Mouse (Mus musculus) layer of hippocampus, adult 11-12 months (tissue): ENCODE results near the gene Myl6b.
"Not testable (repeated sequence)": the region's sequence is repeated elsewhere in the genome, so short reads cannot be mapped to it uniquely, and the experiment has no call there.

Experiments
- DNase-seq: peaks from one replicate; pipeline ENCODE4 v3.0.0; 2022; ENCODE audit warnings: low spot score

Gene Myl6b

GRCm38 (mm10) chr10:128493695-128494666 is 4.5 kb downstream of the Myl6b start, which contains the start of gene Myl6:
Gene Myl6 (minus strand): TSS chr10:128494145.
- DNase-seq: peak; percentile 99

- no peak for DNase-seq
Observed at GRCm38 (mm10) chr10:128493319-128493694, 5.2 kb downstream of the Myl6b start.

- DNase-seq: peak; percentile 56
Observed at GRCm38 (mm10) chr10:128492633-128493311, 5.7 kb downstream of the Myl6b start.

- not testable (repeated sequence) for DNase-seq
Observed at GRCm38 (mm10) chr10:128492051-128492450, 6.4 kb downstream of the Myl6b start.

- no peak for DNase-seq
Observed at GRCm38 (mm10) chr10:128491495-128491894, 7.0 kb downstream of the Myl6b start.

GRCm38 (mm10) chr10:128490912-128491311 is 7.6 kb downstream of the Myl6b start:
- no peak for DNase-seq

GRCm38 (mm10) chr10:128490232-128490631 is 8.3 kb downstream of the Myl6b start:
- no peak for DNase-seq

GRCm38 (mm10) chr10:128489785-128490184 is 8.7 kb downstream of the Myl6b start:
- DNase-seq: no peak

- DNase-seq: no peak
Observed at GRCm38 (mm10) chr10:128489380-128489779, 9.1 kb downstream of the Myl6b start.

GRCm38 (mm10) chr10:128488776-128489175 is 9.7 kb downstream of the Myl6b start:
- DNase-seq: no peak

- no peak for DNase-seq
Observed at GRCm38 (mm10) chr10:128487861-128488712, 10.4 kb downstream of the Myl6b start.

- DNase-seq: no peak
Observed at GRCm38 (mm10) chr10:128486370-128486769, 12.1 kb downstream of the Myl6b start.

GRCm38 (mm10) chr10:128474366-128474765 is 24.1 kb downstream of the Myl6b start:
- DNase-seq: no peak

- no peak for DNase-seq
Observed at GRCm38 (mm10) chr10:128460270-128460630, 38.2 kb downstream of the Myl6b start.

GRCm38 (mm10) chr10:128459409-128460269 is 38.8 kb downstream of the Myl6b start:
- peak; percentile 35 for DNase-seq

- DNase-seq: peak; percentile 80
Observed at GRCm38 (mm10) chr10:128458719-128459408, 39.6 kb downstream of the Myl6b start, which contains the start of gene Smarcc2. Gene Smarcc2 (plus strand): TSS chr10:128459248.

- peak; percentile 91 for DNase-seq
Observed at GRCm38 (mm10) chr10:128458348-128458718, 40.2 kb downstream of the Myl6b start.

- no peak for DNase-seq
Observed at GRCm38 (mm10) chr10:128457676-128458075, 40.8 kb downstream of the Myl6b start.

GRCm38 (mm10) chr10:128455280-128455679 is 43.2 kb downstream of the Myl6b start:
- peak; percentile 76 for DNase-seq

- no peak for DNase-seq
Observed at GRCm38 (mm10) chr10:128454471-128454870, 44.0 kb downstream of the Myl6b start.
